Mouse (Mus musculus) macrophage (primary cell): ENCODE results near the gene Gtse1. TPM values are rescaled to one million over a fixed set of nuclear protein-coding genes. Genes with fewer than 3 reads are reported as not detected.
A peak's percentile ranks its signal among the peaks of the same experiment; 100 is the strongest.

Experiments
- H3K27ac ChIP-seq: fragments of 350-480 bp; formaldehyde crosslinking; 2 replicates; pipeline ENCODE4 v1.9.0; 2021
- H3K36me3 ChIP-seq: fragments of 350-480 bp; formaldehyde crosslinking; 2 replicates; pipeline ENCODE4 v1.9.0; 2021; ENCODE audit errors: inconsistent target
- H3K4me3 ChIP-seq: fragments of 350-480 bp; formaldehyde crosslinking; 2 replicates; pipeline ENCODE4 v1.9.0; 2021; ENCODE audit errors: inconsistent target
- H3K79me2 ChIP-seq: fragments of 350-480 bp; formaldehyde crosslinking; 2 replicates; pipeline ENCODE4 v1.9.0; 2021; ENCODE audit errors: inconsistent target
- WGBS: methylation state at CpG from one replicate; pipeline ENCODE4 v1.1.7; 2026; ENCODE audit warnings: inconsistent platforms; ENCODE audit not compliant: missing documents; 5-methylcytosine and 5-hydroxymethylcytosine counted together
- polyA plus RNA-seq: library from polyadenylated mRNA; stranded (reverse); fragments of 250-400 nt; gene quantifications from 3 replicates; pipeline ENCODE4 v1.2.4, GENCODE M21; 2018; ENCODE audit warnings: inconsistent platforms
- total RNA-seq, 78 experiments: library from RNA; depleted of rRNA; stranded (reverse); fragments of 250-400 nt; gene quantifications; 1 replicate in 9 of 78; 2 replicates in 24 of 78; 3 replicates in 43 of 78; 4 replicates in 2 of 78; pipeline ENCODE4 v1.2.4; 2018; ENCODE audit warnings: inconsistent platforms in 56 of 78

Gene Gtse1
- 1 to 10 TPM in 24 of 26 experiments, under 1 TPM in 2; 0.71 to 7.5 (median 2.9) TPM for total RNA-seq (2018; cell fraction: chromatin; rRNA removed)
- 1 to 10 TPM; 1.0 to 5.7 (median 2.9) TPM for total RNA-seq (2018; cell fraction: cytosol; rRNA removed)
- total RNA-seq (2018; cell fraction: nucleus; rRNA removed), result 10 to 100 TPM in 1 of 26 experiments, 1 to 10 TPM in 22, under 1 TPM in 3; 0.81 to 10.7 (median 2.0) TPM
- 2.4 to 8.0 TPM (median 3.3 TPM) in 3 replicates for polyA plus RNA-seq

GRCm38 (mm10) chr15:85859490-85860031 is at the start of gene Gtse1:
Gene Gtse1 (plus strand): TSS chr15:85859745.
- peak within 1 kb of the TSS; percentile 71 for H3K27ac ChIP-seq
- no peaks in the 10 kb centered on the region for H3K36me3 ChIP-seq
- peak within 1 kb of the TSS; percentile 82 for H3K4me3 ChIP-seq
- H3K79me2 ChIP-seq, result peaks cover 34% of the 10 kb centered on the region
- WGBS, result under 1% methylated on average over 42 of the region's 42 CpGs

DNA sequence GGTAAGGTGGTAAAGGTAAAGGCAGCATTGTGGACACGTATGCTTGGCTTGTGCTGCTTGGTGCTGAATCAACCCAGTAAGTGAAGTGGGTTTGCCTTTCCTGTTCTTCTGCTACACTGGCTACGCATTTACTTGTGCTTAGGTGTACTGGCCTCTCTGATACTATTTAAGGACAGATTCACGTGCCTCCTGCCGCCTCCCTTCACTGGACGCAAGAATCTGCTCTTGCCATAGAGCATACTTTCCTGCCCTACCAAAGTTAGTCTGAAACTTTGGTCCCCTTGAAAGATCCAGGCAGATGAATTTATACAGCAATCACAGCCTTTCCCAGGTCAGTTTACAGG is 49.1 kb upstream of the Gtse1 start:
- 93% methylated on average over 5 of the region's 5 CpGs for WGBS
- Histone ChIP-seq H3K79me2 (no peaks in the 10 kb centered on the region), H3K36me3 (no peaks in the 10 kb centered on the region), H3K27ac (peak overlapping the region; percentile 65; the same call in 1 of the 2 replicates), H3K4me3 (peak overlapping the region; percentile 73)

- H3K27ac ChIP-seq, result peak overlapping the region; percentile 65
- no peaks in the 10 kb centered on the region for H3K36me3 ChIP-seq
- H3K4me3 ChIP-seq, result peak overlapping the region; percentile 73
- no peaks in the 10 kb centered on the region for H3K79me2 ChIP-seq
- 4% methylated on average over 36 of the region's 36 CpGs for WGBS
These were observed 48.6 kb upstream of the Gtse1 start for GRCm38 (mm10) chr15:85810806-85811521.

GRCm38 (mm10) chr15:85811535-85812277 is 47.8 kb upstream of the Gtse1 start, which contains the start of gene Cdpf1:
Gene Cdpf1 (minus strand): TSS chr15:85811697.
- peak within 1 kb of the TSS; percentile 73 for H3K4me3 ChIP-seq
- H3K79me2 ChIP-seq, result no peaks in the 10 kb centered on the region
- H3K27ac ChIP-seq, result peak within 1 kb of the TSS; percentile 65
- no peaks in the 10 kb centered on the region for H3K36me3 ChIP-seq
- 2% methylated on average over 31 of the region's 36 CpGs for WGBS

DNA sequence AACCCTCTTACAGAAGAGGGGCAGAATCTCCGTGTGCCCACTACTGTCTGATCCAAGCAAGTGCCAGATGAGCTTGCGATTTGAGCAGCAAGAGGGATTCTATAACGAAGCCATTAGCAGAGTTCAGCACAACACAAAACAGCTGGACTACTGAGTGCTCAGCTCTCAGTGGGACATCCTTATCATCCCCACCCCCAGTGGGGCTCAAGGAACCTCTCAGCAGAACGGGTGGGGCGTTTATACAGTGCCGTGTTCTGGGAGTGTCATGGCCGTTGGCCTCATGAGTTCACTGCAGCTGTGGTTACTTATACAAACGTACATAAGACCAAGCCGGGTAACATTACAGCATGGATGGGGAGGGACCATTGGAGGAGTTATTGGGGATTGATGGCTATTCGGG is 46.1 kb upstream of the Gtse1 start:
- no peaks in the 10 kb centered on the region for H3K79me2 ChIP-seq
- no peak overlapping the region for H3K4me3 ChIP-seq
- no peaks in the 10 kb centered on the region for H3K36me3 ChIP-seq
- no peak overlapping the region for H3K27ac ChIP-seq
- WGBS, result 87% methylated on average over 10 of the region's 10 CpGs

- Histone ChIP-seq H3K36me3 (no peaks in the 10 kb centered on the region), H3K4me3 (no peak within 1 kb of the TSS), H3K79me2 (no peaks in the 10 kb centered on the region), H3K27ac (no peak within 1 kb of the TSS)
- under 1% methylated on average over 47 of the region's 65 CpGs for WGBS
These were observed 38.1 kb upstream of the Gtse1 start, which contains the start of gene Pkdrej for GRCm38 (mm10) chr15:85821203-85822010. Gene Pkdrej (minus strand): TSS chr15:85821734.

DNA sequence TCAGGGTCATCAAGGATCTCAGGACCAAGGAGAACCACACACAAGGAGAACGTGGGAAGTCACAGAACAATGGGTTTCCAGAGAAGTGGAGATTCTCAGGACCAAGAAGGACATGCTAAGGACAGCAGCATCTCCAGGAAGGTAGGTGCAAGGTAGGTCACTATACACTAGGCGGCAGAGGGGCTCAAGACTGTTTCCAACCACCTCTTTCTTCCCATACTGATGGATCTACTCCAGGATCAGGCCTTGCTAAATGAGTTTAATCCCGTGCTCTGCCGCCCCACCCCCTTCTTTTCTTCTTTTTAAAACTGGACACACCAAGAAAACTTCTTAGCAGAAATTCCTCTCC is 37.6 kb upstream of the Gtse1 start:
- no peak overlapping the region for H3K4me3 ChIP-seq
- no peaks in the 10 kb centered on the region for H3K36me3 ChIP-seq
- no peak overlapping the region for H3K27ac ChIP-seq
- no peaks in the 10 kb centered on the region for H3K79me2 ChIP-seq
- WGBS, result 44% methylated on average over 4 of the region's 4 CpGs

DNA sequence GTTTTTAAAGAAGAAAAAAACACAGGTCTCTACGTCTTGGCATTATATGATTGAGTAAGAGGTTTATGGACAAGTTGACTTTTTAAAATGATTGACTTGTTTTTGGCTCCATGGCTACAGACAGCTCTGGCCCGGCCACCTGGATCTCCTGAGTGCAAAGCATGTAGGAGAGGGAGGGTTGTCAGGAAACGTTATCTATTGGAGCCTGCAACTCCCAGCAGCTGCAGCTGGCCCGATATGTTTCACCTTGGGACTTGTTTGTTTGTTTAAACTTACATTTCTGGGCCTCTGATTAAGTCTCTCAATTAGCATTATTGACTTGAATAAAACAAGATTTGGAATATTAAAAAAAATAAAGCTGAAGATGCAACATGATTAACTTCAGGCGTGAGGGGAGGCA is 32.9 kb upstream of the Gtse1 start:
- Histone ChIP-seq H3K27ac (no peak overlapping the region), H3K4me3 (no peak overlapping the region), H3K79me2 (no peaks in the 10 kb centered on the region), H3K36me3 (no peaks in the 10 kb centered on the region)
- 76% methylated on average over 5 of the region's 5 CpGs for WGBS

GRCm38 (mm10) chr15:85828071-85828470 is 31.5 kb upstream of the Gtse1 start:
- WGBS, result 87% methylated on average over 4 of the region's 4 CpGs
- Histone ChIP-seq H3K36me3 (no peaks in the 10 kb centered on the region), H3K79me2 (no peaks in the 10 kb centered on the region), H3K4me3 (no peak overlapping the region), H3K27ac (no peak overlapping the region)

- no peaks in the 10 kb centered on the region for H3K79me2 ChIP-seq
- no peaks in the 10 kb centered on the region for H3K36me3 ChIP-seq
- 85% methylated on average over 5 of the region's 5 CpGs for WGBS
- H3K4me3 ChIP-seq, result no peak overlapping the region
- H3K27ac ChIP-seq, result no peak overlapping the region
These were observed 30.1 kb upstream of the Gtse1 start for GRCm38 (mm10) chr15:85829470-85829869.

GRCm38 (mm10) chr15:85831954-85832590 is 27.5 kb upstream of the Gtse1 start, which contains the start of gene Ttc38:
Gene Ttc38 (plus strand): TSS chr15:85832306.
- under 1% methylated on average over 27 of the region's 27 CpGs for whole genome bisulfite sequencing
- Histone ChIP-seq H3K4me3 (peak within 1 kb of the TSS; percentile 74), H3K36me3 (no peaks in the 10 kb centered on the region), H3K79me2 (no peaks in the 10 kb centered on the region), H3K27ac (peak within 1 kb of the TSS; percentile 28)

- H3K36me3 ChIP-seq, result no peaks in the 10 kb centered on the region
- peak overlapping the region; percentile 74 for H3K4me3 ChIP-seq
- WGBS, result 37% methylated on average over 8 of the region's 8 CpGs
- H3K79me2 ChIP-seq, result no peaks in the 10 kb centered on the region
- H3K27ac ChIP-seq, result peak overlapping the region; percentile 28
These were observed 26.9 kb upstream of the Gtse1 start for GRCm38 (mm10) chr15:85832599-85832998.

- WGBS, result 67% methylated on average over 3 of the region's 3 CpGs
- H3K27ac ChIP-seq, result no peak overlapping the region
- no peaks in the 10 kb centered on the region for H3K36me3 ChIP-seq
- H3K4me3 ChIP-seq, result no peak overlapping the region
- H3K79me2 ChIP-seq, result no peaks in the 10 kb centered on the region
These were observed 24.2 kb upstream of the Gtse1 start for GRCm38 (mm10) chr15:85835335-85835734.

DNA sequence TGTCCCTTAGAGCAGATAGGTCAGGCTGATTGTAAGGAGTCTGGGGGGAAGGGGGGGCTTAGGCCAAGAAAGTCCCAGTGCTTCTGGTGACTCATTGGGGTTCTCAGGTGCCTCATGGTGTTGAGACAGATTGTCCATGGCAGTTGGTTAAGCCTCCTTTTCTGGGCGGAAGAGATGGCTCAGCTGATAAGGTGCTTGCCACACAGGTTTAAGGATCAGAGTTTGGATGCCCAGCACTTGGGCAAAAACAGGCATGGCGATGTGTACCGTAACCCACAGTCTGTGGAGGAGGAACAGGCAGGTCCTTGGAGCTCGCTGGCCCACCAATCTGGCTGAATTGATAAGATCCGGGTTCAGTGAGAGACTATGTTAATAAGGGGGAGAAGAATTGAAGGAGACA is 22.7 kb upstream of the Gtse1 start:
- no peak overlapping the region for H3K4me3 ChIP-seq
- H3K79me2 ChIP-seq, result no peaks in the 10 kb centered on the region
- no peaks in the 10 kb centered on the region for H3K36me3 ChIP-seq
- H3K27ac ChIP-seq, result no peak overlapping the region
- 98% methylated on average over 5 of the region's 5 CpGs for WGBS
